In the genomic region with DNA sequence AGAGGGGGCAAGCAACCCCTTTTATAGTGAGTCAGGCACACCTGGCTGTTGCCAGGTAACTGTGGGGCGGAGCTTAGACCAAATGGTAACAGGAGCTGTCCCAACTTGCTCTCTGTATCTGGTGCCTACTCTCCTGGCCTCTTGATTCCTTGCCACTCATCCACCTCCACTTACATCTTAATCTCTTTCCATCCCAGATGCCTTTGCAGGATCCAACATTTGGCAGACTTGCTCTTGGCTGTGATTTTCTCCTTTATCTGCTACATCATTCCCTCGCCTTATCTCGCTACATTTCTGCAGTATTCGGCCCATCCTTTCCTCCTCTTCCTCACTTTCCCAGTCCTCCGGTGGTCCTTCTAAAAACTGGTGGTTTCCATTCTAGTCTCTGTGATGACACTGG, we compare ENCODE assay signal across 17 mouse cellular contexts.
"Had no signal": no experiment of that assay in that cellular context is flagged by ENCODE, and none has a peak within 500 bp of the region (broad histone marks: within the 10 kb centered on the region; RNA-seq: fewer than 3 reads in every experiment).

No protein-coding gene starts in this region.

- H3K4me3 ChIP-seq: midbrain, embryonic 10.5 days; midbrain, embryonic 12.5 days; myocyte; neural tube, embryonic 13.5 days; neural tube, embryonic 15.5 days had no signal

- H3K4me1 ChIP-seq: midbrain, embryonic 12.5 days; neural tube, embryonic 13.5 days; neural tube, embryonic 15.5 days had no signal

- H3K27ac ChIP-seq: midbrain, embryonic 10.5 days; midbrain, embryonic 12.5 days; neural tube, embryonic 13.5 days; neural tube, embryonic 15.5 days had no signal

- DNase-seq: lung, adult 18-20 months; lung, embryonic 14.5 days; lung, postnatal 10 days; lung, postnatal 4 days; midbrain, embryonic 14.5 days; retina, postnatal 1 day; right cerebral cortex, postnatal 25 days; right cerebral cortex, postnatal 4 days; spleen, adult 18-20 months; thymus, adult 18-20 months; thymus, postnatal 14 days; thymus, postnatal 36 days had no signal
